Mouse (Mus musculus) gastrocnemius, adult 18-20 months (tissue): ENCODE data around the gene Agrp. TPM values are rescaled to one million over a fixed set of nuclear protein-coding genes. Genes with fewer than 3 reads are reported as not detected.

ENCODE experiments used
- DNase-seq: peaks from one replicate; pipeline ENCODE4 v3.0.0; 2021; ENCODE audit warnings: low spot score
- total RNA-seq, 2 experiments: library from RNA; stranded (reverse); gene quantifications; 2 replicates each; pipeline ENCODE4 v1.2.3; 2021

Gene Agrp
- total RNA-seq, 2 experiments from 2014 or later, result 0.52 to 1.2 TPM

DNA sequence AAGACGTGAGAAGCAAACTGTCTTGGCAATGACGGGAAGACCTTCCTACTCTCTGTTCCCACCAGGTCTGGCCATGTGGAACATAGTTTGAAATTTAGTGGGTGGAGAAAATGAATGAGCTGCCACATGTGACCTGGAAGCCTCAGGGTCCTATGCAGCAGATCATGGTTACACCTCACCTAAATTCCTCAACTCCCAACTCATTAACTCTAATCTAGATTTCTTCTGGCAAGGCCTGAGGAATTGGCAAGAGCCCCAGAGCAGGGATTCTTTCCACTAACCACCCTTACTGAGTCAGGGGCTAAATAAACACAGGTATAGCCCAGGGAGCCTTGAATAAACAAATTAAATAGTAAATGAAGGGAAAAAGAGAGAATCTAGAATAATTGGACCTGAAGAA, 85.2 kb downstream of the Agrp start:
- no peak for DNase-seq

DNA sequence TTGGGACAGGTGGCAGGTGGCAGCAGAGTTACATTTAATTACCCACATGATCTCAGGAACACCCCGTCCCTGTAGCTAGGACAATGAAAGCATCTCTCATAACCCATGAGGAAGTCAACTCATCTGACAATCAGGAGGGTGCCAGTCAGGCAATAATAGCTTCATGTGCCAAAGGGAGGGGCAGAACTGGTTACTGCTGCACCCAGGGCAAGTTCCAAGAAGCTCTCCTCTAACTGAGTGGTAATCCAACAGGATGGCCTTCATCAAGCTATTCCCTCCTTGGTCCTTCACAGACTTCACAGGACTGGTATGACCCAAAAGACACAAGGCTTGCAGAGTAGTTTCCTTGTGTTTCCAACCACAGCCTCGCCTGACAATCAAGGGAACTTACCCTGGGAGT, 87.1 kb downstream of the Agrp start:
- DNase-seq, result no peak

DNA sequence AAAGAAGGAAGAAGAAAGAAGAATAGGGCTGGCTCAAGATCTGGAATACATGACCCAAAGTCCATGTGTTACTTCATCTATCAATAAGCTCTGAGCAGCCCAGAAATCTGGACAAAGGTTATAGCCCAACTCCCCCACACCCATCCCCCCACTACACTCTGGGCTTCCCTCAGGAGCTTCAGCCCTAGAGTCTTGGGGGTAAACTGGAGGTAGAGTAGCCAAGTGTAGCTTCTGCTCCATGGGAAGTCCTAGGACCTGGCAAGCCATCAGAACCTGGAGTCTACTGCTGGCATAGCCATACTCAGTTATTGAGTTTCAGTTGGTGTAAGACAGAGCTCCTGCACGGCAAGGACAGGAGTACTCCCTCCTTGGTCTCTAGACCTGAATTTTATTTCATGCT, 87.7 kb downstream of the Agrp start:
- DNase-seq, result no peak

DNA sequence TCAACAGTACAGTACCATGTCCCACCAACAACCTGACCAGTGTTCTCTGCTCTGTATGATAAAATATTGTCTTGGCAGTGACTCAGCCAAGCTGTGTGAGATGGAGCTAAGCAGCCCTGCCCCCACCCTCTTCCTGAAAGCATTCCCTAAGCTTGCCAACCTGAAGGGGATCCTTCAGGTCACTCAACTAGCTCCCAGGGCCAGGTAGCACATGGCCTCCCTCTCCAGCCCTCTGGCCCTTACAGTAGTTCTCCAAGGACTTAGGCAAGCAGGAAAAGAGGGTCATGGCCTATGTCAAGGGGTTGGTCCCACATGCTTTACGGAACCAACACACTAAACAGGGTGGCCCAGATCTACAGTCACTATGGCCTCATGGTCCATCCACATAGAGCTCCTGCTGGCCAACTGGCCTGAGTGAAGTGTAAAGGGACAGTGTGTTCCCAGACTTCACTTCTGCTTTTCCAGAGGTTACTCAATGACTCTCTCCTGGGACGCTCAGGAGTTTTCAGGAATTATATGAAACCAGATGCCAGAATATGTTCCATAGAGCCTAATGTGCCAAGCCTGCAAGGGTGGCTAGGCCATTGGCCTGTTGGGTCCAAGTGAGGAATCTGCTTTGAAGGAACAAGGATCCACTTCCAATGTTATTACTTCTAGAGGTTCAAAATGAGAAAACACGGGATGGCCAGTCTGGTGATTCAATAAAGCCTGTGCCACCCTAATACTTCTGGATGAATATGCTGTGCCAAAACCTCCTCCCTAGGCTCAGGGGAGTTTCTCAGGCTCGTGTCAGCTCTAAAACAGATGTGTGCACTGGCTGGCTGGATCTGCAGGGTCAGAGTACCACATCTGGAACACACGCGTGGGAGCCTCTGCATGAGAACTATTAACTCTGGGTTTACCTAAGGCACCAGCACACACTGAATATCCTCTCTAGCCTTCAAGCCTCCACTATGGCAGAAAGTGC, 90.5 kb downstream of the Agrp start:
- DNase-seq, result peak; percentile 69

DNA sequence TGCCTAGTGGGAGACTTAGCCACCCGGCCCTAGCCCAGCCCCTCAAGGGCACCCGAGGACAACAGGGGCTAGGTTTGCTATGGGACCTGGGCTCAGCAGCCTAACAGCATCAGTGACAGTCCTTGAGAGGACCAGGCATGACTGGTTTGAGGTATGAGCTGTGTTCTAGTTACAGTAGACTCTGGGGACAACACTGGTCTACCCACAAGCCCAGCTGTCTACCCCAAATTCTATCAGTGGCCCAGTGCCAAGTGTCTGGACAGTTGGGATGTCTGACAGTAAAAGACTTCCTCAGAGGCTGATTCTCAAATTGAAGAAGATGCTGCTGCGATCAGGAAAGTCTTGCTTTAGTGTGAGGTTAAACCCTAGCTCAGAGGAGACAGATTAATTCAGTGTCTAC, 91.9 kb downstream of the Agrp start:
- peak; percentile 36 for DNase-seq

DNA sequence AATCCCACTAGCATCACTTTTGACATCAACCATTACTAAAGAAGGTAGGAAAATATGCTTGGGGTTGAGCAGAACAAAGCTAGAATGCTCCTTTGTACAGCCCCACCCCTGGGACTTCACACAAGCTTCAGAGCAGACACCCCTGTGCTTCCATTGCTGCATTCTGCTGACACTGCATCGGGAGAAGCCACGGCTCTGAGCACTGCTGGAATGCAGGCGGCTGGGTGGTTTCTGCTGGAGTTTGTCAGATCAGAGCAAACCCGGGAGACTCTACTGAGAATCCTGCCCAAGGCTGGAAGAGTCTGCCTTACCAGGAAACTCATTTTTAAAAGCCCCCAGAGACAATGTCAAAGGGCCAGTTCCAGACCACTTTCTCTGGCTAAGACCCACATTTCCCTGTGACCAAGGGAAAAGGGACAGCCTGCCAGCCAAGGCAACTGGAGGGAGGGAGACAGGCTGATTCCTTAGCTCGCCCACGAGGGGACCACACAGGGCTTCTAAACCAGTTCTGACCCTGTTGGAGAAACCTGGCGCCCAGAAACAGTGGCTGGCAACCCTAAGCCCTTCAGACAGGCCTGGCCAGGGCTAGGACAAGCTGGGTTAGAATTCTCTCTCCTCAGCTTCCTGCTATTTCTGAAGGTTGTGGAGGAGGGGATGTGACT, 92.5 kb downstream of the Agrp start:
- peak; percentile 42 for DNase-seq

DNA sequence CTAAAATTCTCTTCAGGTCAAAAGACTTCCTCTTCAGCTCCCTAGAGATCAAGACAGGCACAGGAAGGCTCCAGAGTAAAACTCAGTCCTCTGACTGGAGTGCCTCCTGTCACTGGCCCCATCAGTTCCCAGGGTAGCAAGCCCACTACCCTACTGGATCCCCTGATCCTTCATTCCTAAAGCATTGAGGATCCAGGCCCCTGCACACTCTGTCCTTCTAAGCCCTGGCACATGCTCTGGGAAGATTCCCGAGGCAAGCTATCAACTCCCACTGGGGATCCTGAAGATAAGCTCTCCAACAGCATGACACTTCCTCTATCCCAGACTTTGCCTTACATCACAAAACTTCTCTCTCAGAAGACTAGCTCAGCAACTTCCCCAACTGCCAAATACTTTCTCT, 93.5 kb downstream of the Agrp start:
- DNase-seq, result no peak

DNA sequence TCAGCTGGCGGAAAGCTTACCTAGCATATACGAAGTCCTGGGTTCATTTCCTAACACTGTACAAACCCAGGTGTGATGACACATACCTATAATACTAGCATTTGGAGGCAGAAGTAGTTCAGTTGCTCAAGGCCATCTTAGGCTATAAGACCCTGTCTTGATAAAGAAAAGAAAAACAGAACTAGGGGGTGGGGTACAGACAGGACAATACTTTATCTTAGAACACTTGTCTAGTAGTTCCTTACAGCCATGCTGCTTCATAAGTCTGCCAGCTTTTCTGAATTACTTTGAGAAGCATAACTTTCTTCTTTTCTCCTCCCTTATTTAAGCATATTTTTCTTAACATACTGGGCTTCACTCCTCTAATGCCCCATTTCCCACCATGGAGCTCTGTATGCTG, 94.4 kb downstream of the Agrp start:
- DNase-seq, result no peak

DNA sequence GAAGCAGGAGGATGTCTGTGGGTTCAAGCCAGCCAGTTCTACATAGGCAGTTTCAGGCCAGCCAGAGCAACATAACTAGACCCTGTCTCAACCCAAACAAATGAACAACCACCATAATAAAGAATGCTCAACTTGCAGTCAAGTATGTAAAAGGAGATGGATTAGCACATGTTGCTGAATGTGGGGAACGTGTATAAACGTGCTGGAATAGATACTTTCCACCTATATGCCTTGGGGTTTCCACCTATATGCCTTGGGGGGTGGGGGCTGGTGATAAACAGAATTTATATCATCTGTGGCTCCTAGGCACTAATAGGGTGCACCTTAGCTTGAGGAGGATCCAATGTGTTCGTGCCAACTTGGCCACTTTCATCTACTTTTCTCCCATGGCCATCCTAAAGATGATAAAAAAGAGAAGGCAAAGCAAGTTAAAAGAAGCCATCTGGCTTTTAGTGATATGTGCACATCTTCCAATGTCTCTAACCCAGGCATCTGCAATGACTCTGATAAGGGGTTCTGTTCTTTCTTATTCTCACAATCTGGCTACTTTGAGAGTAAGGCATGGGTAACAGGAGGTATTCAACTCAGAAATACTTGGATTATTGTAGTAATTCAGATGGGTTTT, 95.0 kb downstream of the Agrp start:
- DNase-seq, result no peak

DNA sequence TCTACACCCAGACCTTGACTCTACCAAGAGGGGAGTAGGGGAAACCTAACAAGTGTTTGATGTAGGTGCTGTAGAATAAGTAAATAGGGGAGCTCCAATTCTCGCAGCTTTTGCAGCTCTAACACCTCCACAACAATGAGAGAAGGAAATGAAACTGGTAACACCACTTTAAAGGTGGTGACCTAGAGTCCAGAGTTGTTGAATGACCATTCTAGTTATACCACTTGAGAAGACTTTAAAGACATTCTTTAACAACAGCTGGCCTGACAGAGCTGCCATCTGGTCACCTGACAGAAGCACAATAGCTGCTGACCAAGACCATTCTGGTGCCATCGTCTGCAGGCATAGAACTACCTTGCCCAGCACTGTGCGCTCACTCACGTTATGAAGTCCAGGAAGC, 98.3 kb downstream of the Agrp start:
- no peak for DNase-seq

DNA sequence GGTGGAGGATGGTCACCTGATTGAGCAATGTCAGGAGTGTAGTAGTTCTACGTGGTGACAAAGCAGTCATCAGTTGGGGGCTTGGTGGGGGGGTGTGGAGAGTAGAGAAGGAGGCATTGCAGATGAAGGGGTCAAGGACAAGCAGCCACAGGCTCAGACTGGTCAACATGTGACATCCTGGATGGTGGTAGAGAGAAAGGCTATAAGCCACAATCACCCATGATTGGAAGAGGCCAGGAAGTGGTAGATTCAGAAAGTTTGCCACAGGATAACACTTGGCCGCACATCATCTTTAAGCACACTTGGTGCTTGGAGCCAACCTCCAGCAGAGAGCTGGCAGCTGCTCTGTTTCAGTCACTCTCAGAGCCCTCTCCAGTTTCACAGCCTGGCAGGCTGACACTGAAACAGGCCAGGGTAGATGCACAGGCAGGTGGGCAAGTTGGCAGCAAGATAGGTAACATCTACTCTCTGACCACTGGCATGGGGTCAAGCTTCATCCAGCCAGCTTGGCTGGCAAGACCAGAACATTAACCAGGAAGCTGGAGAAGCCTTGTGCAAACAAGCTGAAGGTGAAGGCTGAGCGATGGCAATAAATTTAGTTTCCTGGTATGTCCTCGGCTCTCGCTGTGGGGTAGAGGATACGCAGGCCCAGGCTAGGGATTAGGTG, 100.0 kb downstream of the Agrp start:
- DNase-seq, result peak; percentile 93

DNA sequence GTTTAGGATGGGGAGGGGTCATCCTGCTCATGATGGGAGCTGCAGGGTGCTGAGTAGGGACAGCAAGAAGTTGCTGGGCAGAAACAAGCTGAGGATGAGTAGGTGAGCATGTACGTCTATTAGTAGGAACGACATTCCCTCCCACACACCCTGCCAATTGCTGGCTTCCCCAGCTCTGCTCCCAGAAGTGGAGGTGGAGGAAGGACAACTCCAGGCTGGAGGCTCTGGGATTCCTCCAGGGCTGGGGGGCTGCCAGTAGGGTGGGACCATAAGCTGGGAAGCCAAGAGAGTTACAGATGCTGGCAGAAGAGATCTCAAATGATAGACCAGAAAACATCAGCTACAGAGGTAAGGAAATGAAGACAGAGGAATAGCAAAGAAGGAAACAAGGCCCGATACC, 100.6 kb downstream of the Agrp start:
- no peak for DNase-seq

DNA sequence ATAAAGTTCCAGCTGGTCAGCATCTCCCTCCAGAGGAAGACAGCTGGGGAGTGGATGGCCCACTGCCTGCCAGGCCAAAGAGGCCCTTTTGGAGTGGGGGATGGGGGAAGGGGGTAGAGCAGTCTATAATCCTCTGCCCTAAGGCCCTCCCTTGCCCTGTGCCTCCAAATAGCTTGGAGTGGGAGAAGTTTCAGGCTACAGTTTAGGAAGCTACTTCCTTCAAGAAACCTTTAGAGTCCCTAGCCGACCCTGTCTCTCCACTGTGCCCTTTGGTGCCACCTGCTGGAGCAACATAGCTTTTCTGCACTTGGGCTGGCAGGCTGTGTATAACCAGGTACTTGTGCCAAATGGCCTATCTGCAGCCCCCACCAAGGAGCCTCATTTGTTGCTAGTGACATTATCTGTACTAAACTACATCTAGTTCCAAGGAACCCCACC, 103.3 kb downstream of the Agrp start:
- peak; percentile 81 for DNase-seq

DNA sequence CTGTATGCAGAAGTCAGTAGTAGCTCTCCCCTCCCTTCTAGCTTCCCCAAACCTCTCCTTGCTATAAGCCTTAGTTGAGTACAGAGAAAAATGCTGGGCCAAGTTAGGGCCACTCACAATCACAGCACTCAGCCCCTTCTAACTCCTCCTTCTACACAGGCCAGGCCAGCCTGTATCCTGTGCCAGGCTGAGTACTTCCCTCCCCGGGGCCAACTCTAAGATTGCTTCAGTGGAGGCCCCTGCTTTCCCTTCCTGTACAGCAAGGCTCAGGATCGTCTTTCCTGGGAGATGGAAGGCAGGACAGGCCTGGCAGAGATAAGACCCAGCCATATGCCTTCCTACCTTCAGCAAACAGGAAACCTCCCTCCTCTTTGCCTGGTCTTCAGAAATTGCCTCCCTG, 103.8 kb downstream of the Agrp start:
- no peak for DNase-seq

DNA sequence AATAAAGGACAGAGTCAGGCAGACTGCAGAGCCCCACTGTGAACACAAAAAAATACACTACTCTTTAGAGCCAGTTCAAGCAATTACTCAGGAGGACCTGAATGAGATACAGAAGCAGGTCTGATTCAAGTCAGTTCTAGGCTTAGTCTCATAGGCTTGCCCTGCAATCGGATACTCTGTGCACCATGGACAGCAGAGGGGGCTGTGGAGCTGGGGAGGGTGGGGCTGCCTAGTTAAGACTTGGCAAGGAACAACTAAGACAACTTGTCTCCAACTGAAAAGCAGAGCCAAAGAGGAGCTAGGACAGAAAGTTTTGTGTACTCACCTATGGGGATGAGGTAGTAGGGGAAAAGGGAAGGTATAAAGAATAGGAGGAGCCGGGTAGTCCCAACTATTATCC, 105.4 kb downstream of the Agrp start:
- peak; percentile 82 for DNase-seq

DNA sequence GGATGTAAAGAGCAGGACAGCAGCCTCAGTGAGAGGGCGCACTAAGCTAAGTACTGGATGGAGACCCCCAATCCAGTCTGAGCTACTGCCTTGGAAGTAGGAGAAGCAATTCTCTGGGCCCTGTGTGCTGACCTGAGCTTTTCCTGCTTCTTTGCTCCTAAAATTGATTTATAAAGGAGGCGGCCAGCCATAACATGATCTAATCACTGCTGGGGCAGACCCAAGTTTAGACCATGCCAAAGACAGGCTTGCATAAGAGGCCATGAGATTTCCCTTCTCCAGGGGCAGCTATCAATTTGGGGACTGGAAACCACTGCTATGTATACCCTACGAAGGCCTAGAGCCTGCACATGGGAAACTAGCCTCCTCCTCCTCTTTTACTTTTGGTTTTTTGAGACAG, 107.9 kb downstream of the Agrp start:
- peak; percentile 68 for DNase-seq

DNA sequence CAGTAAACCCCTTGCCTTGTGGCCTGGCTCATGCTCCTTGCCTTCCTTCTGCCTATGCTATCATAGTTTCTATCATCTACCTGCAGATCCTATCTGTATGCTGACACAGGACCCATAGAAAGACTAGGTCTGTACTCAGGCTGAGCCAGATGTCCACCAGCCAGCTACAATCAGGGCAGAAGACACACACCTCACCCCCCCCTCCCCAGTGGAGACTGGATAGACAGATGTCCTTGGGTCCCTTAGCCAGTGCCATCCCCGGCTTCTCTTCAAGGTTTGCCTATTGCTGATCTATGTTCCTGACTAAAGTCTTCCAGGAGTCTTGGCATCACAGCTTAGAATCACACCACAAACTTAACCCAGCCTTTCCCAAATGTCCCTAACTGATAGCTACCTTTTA, 109.0 kb downstream of the Agrp start:
- DNase-seq, result no peak

DNA sequence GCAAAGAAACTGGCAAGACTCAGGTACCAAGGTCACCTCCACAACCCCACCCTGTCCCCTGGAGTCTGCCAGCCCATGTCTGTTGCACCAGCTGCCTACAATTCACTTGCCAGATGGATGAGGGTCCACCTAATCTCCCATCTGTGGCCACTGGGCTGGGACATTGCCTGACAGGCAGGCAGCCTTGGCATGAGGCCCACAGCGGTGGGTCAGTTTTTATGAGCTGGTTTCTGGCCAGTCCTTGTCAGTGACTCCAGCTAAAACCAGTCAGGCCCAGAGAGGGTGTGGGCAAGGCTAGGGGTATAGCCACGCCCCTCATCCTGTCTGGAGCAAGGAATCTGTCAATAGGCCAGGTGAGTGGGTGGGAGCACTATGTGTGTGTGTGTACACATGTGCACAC, 110.1 kb downstream of the Agrp start:
- peak; percentile 66 for DNase-seq

DNA sequence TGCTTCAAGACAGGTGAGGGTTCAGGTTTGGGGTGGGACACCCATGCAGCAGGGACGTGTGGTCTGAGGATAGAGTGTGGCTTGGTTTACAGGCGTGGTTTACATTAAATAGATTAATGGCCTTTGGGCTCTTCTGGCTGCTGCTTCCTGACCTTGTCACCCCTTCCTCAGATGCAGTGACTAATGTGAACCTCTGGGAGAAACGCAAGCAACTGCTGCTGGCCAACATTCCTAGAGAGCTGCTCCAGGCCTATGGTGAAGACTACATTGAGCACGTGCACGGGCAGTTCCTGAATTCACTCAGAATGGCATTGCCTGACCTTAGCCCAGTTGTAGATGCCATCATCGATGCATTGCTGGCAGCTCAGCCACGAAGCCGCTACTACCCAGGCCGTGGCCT, 114.3 kb downstream of the Agrp start:
- no peak for DNase-seq

DNA sequence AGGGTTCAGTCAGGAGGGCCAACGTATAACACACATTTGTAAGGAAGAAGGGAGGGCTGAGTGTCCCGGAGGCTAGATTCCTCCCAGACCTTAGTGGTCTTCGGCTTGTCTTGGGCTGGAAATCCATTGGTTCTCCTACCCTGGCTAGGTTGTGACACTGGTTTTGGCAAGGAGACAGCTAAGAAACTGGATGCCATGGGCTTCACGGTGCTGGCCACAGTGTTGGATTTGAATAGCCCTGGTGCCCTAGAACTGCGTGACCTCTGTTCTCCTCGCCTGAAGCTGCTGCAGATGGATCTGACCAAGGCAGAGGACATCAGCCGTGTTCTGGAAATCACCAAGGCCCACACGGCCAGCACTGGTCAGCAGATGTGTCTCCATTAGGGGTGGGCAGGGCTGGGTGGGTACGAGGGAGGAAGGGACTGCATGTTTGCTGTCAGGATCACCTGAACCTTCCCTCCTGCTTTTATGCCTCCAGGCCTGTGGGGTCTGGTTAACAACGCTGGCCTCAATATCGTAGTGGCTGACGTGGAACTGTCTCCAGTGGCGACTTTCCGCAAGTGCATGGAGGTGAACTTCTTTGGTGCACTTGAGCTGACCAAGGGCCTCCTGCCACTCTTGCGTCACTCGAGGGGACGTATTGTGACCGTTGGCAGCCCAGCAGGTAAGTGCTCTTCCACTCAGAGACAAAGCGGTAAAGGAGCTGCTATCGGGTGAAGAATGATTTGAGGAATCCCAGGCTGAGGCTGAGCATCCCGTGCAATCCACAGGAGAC, 115.0 kb downstream of the Agrp start:
- DNase-seq, result no peak

DNA sequence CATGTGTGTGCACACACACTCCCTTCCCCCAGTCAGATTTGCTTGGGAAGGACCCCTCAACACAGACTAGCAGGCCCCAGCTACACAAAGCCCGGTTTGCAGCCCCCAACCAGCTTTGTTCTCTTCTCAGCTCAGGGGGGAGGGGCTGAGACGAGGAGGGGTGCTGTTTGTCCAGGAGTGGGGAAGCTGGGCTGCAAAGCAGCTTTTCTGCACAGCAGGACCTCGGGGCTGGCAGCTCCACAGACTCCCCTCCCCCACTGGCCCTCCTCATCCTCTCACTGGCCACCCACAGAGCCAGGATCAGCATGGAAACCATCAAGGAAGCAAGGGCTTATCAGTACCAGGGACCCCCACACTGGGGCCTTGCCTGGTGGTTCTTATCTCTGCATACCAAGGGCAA, 116.1 kb downstream of the Agrp start:
- no peak for DNase-seq
